Mouse (Mus musculus) heart, adult 2 months (tissue): ENCODE results near the gene Calm4.

ENCODE experiments used
- CTCF ChIP-seq: fragments of 200-600 bp; IDR thresholded peaks from 2 replicates; pipeline ENCODE4 v1.8.1; 2022; ENCODE audit warnings: antibody characterized with exemption, mild to moderate bottlenecking, moderate library complexity
- POLR2A ChIP-seq: fragments of 200-500 bp; IDR thresholded peaks from 2 replicates; pipeline ENCODE4 v1.6.1; 2011; ENCODE audit warnings: mild to moderate bottlenecking, low read depth, low read length, control low read depth; ENCODE audit not compliant: insufficient read depth

- TF ChIP-seq CTCF (no peak), POLR2A (no peak)
These were observed 6.0 kb upstream of the Calm4 start for GRCm38 (mm10) chr13:3831546-3831945.
